Mouse (Mus musculus) thymus, adult 2 months (tissue): ENCODE measurements around the gene Crip2.

Experiments used
- CTCF ChIP-seq: fragments of 200-500 bp; IDR thresholded peaks from 2 replicates; pipeline ENCODE4 v1.5.1; 2012; ENCODE audit warnings: mild to moderate bottlenecking, control low read depth, low read length, moderate library complexity, borderline replicate concordance; ENCODE audit not compliant: control insufficient read depth, poor library complexity, insufficient read depth; ENCODE audit errors: extremely low read depth
- POLR2A ChIP-seq: fragments of 200-500 bp; IDR thresholded peaks from 2 replicates; pipeline ENCODE4 v1.6.1; 2012; ENCODE audit warnings: mild to moderate bottlenecking, low read length, control low read depth, moderate library complexity; ENCODE audit not compliant: control insufficient read depth, poor library complexity, insufficient read depth; ENCODE audit errors: extremely low read depth

DNA sequence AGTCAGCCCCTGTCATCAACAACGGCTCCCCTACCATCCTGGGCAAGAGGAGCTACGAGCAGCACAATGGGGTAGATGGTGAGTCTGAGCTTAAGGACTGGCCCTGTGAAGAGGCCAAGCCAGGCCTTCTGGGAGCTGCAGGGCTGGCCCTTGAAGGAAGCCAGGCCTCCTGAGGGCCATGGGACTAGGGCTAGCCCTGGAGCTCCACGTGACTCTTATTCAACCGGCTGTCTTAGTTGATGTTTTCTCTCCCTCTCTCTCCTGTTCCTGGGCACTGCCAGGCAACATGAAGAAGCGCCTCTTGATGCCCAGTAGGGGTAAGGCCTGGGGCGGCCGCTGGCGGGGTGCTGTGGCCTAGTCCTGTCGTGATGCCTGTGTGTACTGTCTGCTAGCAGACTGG is 6.8 kb upstream of the Crip2 start:
- TF ChIP-seq CTCF (no peak), POLR2A (no peak)
